Mouse (Mus musculus): ENCODE measurements around the gene Nhlrc4. TPM values are rescaled to one million over a fixed set of nuclear protein-coding genes. Genes with fewer than 3 reads are reported as not detected.

Nhlrc4 gene
- total RNA-seq, 2 experiments from 2014 or later, result 0.54 to 0.98 TPM

Other genes with a start within 250 kb of the Nhlrc4 start
- 100 to 1,000 TPM; 151 to 157 TPM for gene Gng13, start 227.8 kb downstream of the Nhlrc4 start, total RNA-seq (2021)
- gene Chtf18, start 217.5 kb downstream of the Nhlrc4 start, total RNA-seq (2021), result 1 to 10 TPM; 1.2 to 1.5 TPM
- gene Rpusd1, start 217.3 kb downstream of the Nhlrc4 start, total RNA-seq (2021), result 10 to 100 TPM; 60.9 to 64.4 TPM
- under 1 TPM; 0.44 to 0.75 TPM for gene Mslnl, start 208.9 kb downstream of the Nhlrc4 start, total RNA-seq (2021)
- gene Msln, start 190.6 kb downstream of the Nhlrc4 start, total RNA-seq (2021), result 1 to 10 TPM; 2.3 to 2.5 TPM
- gene Narfl, start 171.2 kb downstream of the Nhlrc4 start, total RNA-seq (2021), result 10 to 100 TPM; 31.3 to 37.1 TPM
- 100 to 1,000 TPM; 112 to 119 TPM for gene Haghl, start 159.3 kb downstream of the Nhlrc4 start, total RNA-seq (2021)
- gene Ccdc78, start 158.4 kb downstream of the Nhlrc4 start, total RNA-seq (2021), result under 1 TPM in 1 of 2 experiments, not detected in 1; 0.19 TPM
- 10 to 100 TPM; 92.7 to 99.1 TPM for gene Fam173a, start 152.1 kb downstream of the Nhlrc4 start, total RNA-seq (2021)
- gene AC134908.4, start 149.3 kb downstream of the Nhlrc4 start, total RNA-seq (2021), result 1 to 10 TPM in 1 of 2 experiments, not detected in 1; 1.4 TPM
- gene Metrn, start 147.8 kb downstream of the Nhlrc4 start, total RNA-seq (2021), result 10 to 100 TPM; 70.9 to 78.2 TPM
- 100 to 1,000 TPM; 588 to 680 TPM for gene Fbxl16, start 135.9 kb downstream of the Nhlrc4 start, total RNA-seq (2021)
- 10 to 100 TPM; 22.5 to 25.1 TPM for gene Wdr24, start 121.3 kb downstream of the Nhlrc4 start, total RNA-seq (2021)
- gene Jmjd8, start 116.1 kb downstream of the Nhlrc4 start, total RNA-seq (2021), result 10 to 100 TPM; 43.5 to 52.3 TPM
- 100 to 1,000 TPM; 178 to 180 TPM for gene Stub1, start 111.6 kb downstream of the Nhlrc4 start, total RNA-seq (2021)
- 10 to 100 TPM; 40.6 to 42.4 TPM for gene Rhbdl1, start 107.7 kb downstream of the Nhlrc4 start, total RNA-seq (2021)
- 10 to 100 TPM; 20.7 to 23.7 TPM for gene Gm20683, start 103.2 kb downstream of the Nhlrc4 start, total RNA-seq (2021)
- gene Rhot2, start 100.1 kb downstream of the Nhlrc4 start, total RNA-seq (2021), result 10 to 100 TPM; 89.5 to 92.8 TPM
- 10 to 100 TPM; 26.0 to 31.5 TPM for gene Wdr90, start 83.5 kb downstream of the Nhlrc4 start, total RNA-seq (2021)
- gene Mcrip2, start 76.2 kb downstream of the Nhlrc4 start, total RNA-seq (2021), result 10 to 100 TPM; 20.0 to 25.6 TPM
- 10 to 100 TPM; 38.7 to 40.2 TPM for gene Mettl26, start 69.9 kb downstream of the Nhlrc4 start, total RNA-seq (2021)
- 1 to 10 TPM; 1.4 to 1.7 TPM for gene Wfikkn1, start 64.1 kb downstream of the Nhlrc4 start, total RNA-seq (2021)
- 10 to 100 TPM; 41.2 TPM for gene Rab40c, start 25.2 kb downstream of the Nhlrc4 start, total RNA-seq (2021)
- gene Pigq, start within 50 bp of the Nhlrc4 start, total RNA-seq (2021), result 100 to 1,000 TPM; 103 to 113 TPM
- gene A930017K11Rik, start 7.6 kb upstream of the Nhlrc4 start, total RNA-seq (2021), result under 1 TPM; 0.37 to 0.65 TPM
- 10 to 100 TPM; 50.6 to 51.4 TPM for gene Capn15, start 40.8 kb upstream of the Nhlrc4 start, total RNA-seq (2021)
- 10 to 100 TPM; 97.8 to 98.4 TPM for gene Rab11fip3, start 124.6 kb upstream of the Nhlrc4 start, total RNA-seq (2021)
- 10 to 100 TPM; 29.9 to 35.5 TPM for gene Decr2, start 145.4 kb upstream of the Nhlrc4 start, total RNA-seq (2021)
- 1 to 10 TPM; 3.2 to 3.9 TPM for gene Nme4, start 150.6 kb upstream of the Nhlrc4 start, total RNA-seq (2021)
- 10 to 100 TPM; 13.8 to 14.0 TPM for gene Tmem8, start 168.3 kb upstream of the Nhlrc4 start, total RNA-seq (2021)
- 10 to 100 TPM; 64.3 to 66.9 TPM for gene Mrpl28, start 178.5 kb upstream of the Nhlrc4 start, total RNA-seq (2021)
- gene Axin1, start 193.7 kb upstream of the Nhlrc4 start, total RNA-seq (2021), result 10 to 100 TPM; 25.1 to 27.5 TPM

Data from left cerebral cortex, adult 18-20 months (tissue).